Mouse (Mus musculus) myocyte (in vitro differentiated cells): Measurements from ENCODE around the gene Myt1l.

ENCODE experiments used
- CEBPB ChIP-seq: IDR thresholded peaks from 2 replicates; pipeline ENCODE4 v1.6.1; 2011; ENCODE audit warnings: mild to moderate bottlenecking, moderate library complexity; ENCODE audit not compliant: poor library complexity, insufficient read depth, severe bottlenecking
- E2F4 ChIP-seq: IDR thresholded peaks from one replicate; pipeline ENCODE4 v1.6.1; 2011; ENCODE audit warnings: mild to moderate bottlenecking, control low read depth, moderate library complexity; ENCODE audit not compliant: insufficient read depth
- MAX ChIP-seq: IDR thresholded peaks from one replicate; pipeline ENCODE4 v1.6.1; 2011; ENCODE audit warnings: low read depth, mild to moderate bottlenecking, control low read depth
- MYOD1 ChIP-seq, 3 experiments: IDR thresholded peaks; one replicate each; pipeline ENCODE4 v1.6.1; 2011; ENCODE audit warnings: control low read depth in 2 of 3, low read depth in 2 of 3, mild to moderate bottlenecking in 2 of 3, moderate library complexity in 1 of 3; ENCODE audit not compliant: insufficient read length in 2 of 3, control insufficient read depth in 1 of 3
- MYOG ChIP-seq, 3 experiments: IDR thresholded peaks; one replicate each; pipeline ENCODE4 v1.6.1; 2011; ENCODE audit warnings: control low read depth in 2 of 3, low read depth in 2 of 3, mild to moderate bottlenecking in 2 of 3; ENCODE audit not compliant: insufficient read length in 2 of 3, control insufficient read depth in 1 of 3, insufficient read depth in 1 of 3
- POLR2A ChIP-seq: IDR thresholded peaks from one replicate; pipeline ENCODE4 v1.6.1; 2011; ENCODE audit warnings: low read depth, mild to moderate bottlenecking, control low read depth, moderate library complexity; ENCODE audit not compliant: insufficient read length
- REST ChIP-seq: IDR thresholded peaks from one replicate; pipeline ENCODE4 v1.6.1; 2011; ENCODE audit warnings: mild to moderate bottlenecking, control low read depth, moderate library complexity; ENCODE audit not compliant: insufficient read depth, insufficient read length
- SRF ChIP-seq: IDR thresholded peaks from one replicate; pipeline ENCODE4 v1.6.1; 2011; ENCODE audit warnings: low read depth; ENCODE audit not compliant: control insufficient read depth, insufficient read length
- TCF12 ChIP-seq: IDR thresholded peaks from one replicate; pipeline ENCODE4 v1.6.1; 2011; ENCODE audit warnings: mild to moderate bottlenecking, control low read depth; ENCODE audit not compliant: poor library complexity, insufficient read depth, severe bottlenecking
- USF1 ChIP-seq: IDR thresholded peaks from one replicate; pipeline ENCODE4 v1.6.1; 2011; ENCODE audit warnings: low read depth, mild to moderate bottlenecking, control low read depth, moderate library complexity

GRCm38 (mm10) chr12:29942435-29942834 lies 414.3 kb downstream of the Myt1l start:
- TF ChIP-seq SRF, result no peak
- no peak for TF ChIP-seq POLR2A
- TF ChIP-seq E2F4, result no peak
- TF ChIP-seq MAX, result no peak
- TF ChIP-seq USF1, result no peak
- TF ChIP-seq REST, result no peak
- TF ChIP-seq CEBPB, result no peak
- TF ChIP-seq MYOG (IDR thresholded peaks at IDR 0.05; ENCODE audit: control insufficient read depth in 1 of 3, insufficient read depth in 1 of 3, insufficient read length in 2 of 3, low read depth in 2 of 3), result no peak
- no peak for TF ChIP-seq TCF12
- TF ChIP-seq MYOD1 (IDR thresholded peaks at IDR 0.05; ENCODE audit: control insufficient read depth in 1 of 3, insufficient read length in 2 of 3, low read depth in 2 of 3), result no peak
